10 mouse cellular contexts compared by ENCODE assay signal in genomic region chr1:34510575-34510981, GRCm38 (mm10). TPM values are rescaled to one million over a fixed set of nuclear protein-coding genes. Genes with fewer than 3 reads are reported as not detected.
A peak's percentile ranks its signal among the peaks of the same experiment; 100 is the strongest.
DNase-seq lines count a peak whose midpoint lies in the region; ATAC-seq and TF ChIP-seq lines count a peak whose summit lies in the region.
"Had no signal": no experiment of that assay in that cellular context is flagged by ENCODE, and none has a peak within 500 bp of the region (broad histone marks: within the 10 kb centered on the region; RNA-seq: fewer than 3 reads in every experiment).

No protein-coding gene starts in this region.

- H3ac ChIP-seq in myocyte (ENCODE audit: control insufficient read depth, insufficient read length), result no peak overlapping the region

- H3K4me3 ChIP-seq in kidney, embryonic 16.5 days (ENCODE audit: low read length), result peak overlapping the region; percentile 15; the same call in 1 of the 2 replicates
- no peak overlapping the region; the same call in 1 of the 2 replicates for H3K4me3 ChIP-seq in limb, embryonic 12.5 days (replicated peaks)
- H3K4me3 ChIP-seq in myocyte, result no peak overlapping the region

- intact Hi-C loops in left cerebral cortex, postnatal 4 days (cut with DNase I), result no loop called here

- H3K36me3 ChIP-seq in kidney, embryonic 16.5 days (ENCODE audit: insufficient read depth, low read length), result no peaks in the 10 kb centered on the region
- no peaks in the 10 kb centered on the region for H3K36me3 ChIP-seq in limb, embryonic 12.5 days
- no peaks in the 10 kb centered on the region for H3K36me3 ChIP-seq in myocyte (ENCODE audit: control insufficient read depth, insufficient read depth)

- 0 out of 2 replicates have a peak overlapping the region, but pooled peaks have one; percentile 22 for H3K9ac ChIP-seq in kidney, embryonic 16.5 days (replicated peaks; ENCODE audit: low read length)
- no peak overlapping the region for H3K9ac ChIP-seq in limb, embryonic 12.5 days (replicated peaks)

- peak; percentile 64; the same call in 1 of the 2 replicates for ATAC-seq in kidney, embryonic 16.5 days (ENCODE audit: low FRiP score, low TSS enrichment)
- no peak for ATAC-seq in limb, embryonic 12.5 days (ENCODE audit: insufficient number of reproducible peaks, insufficient read depth, low FRiP score, low TSS enrichment, low read depth)

- H3K27ac ChIP-seq in kidney, embryonic 16.5 days (ENCODE audit: low read length), result no peak overlapping the region
- peak overlapping the region; percentile 5; the same call in 1 of the 2 replicates for H3K27ac ChIP-seq in limb, embryonic 12.5 days

- WGBS in kidney, embryonic 16.5 days, result 4% methylated on average over 7 of the region's 7 CpGs
- 7% methylated on average over 7 of the region's 7 CpGs for WGBS in limb, embryonic 12.5 days

- peak overlapping the region; percentile 45 for H3K4me2 ChIP-seq in kidney, embryonic 16.5 days (replicated peaks; ENCODE audit: low read depth, low read length)
- peak overlapping the region; percentile 46 for H3K4me2 ChIP-seq in limb, embryonic 12.5 days
- H3K4me2 ChIP-seq in myocyte (ENCODE audit: low read depth), result peak overlapping the region; percentile 45

- TF ChIP-seq POLR2A in myocyte (IDR thresholded peaks at IDR 0.05; ENCODE audit: insufficient read length, low read depth), result no peak

- no peaks in the 10 kb centered on the region for H3K9me3 ChIP-seq in kidney, embryonic 16.5 days (ENCODE audit: low read length)
- no peaks in the 10 kb centered on the region for H3K9me3 ChIP-seq in limb, embryonic 12.5 days

- no peak for DNase-seq in kidney, postnatal 25 days
- DNase-seq in embryo, embryonic 11 days, result peak; percentile 22
- no peak for DNase-seq in left cerebral cortex, postnatal 4 days
- no peak for DNase-seq in gastrocnemius, adult 8-10 months (ENCODE audit: low spot score in 2 of 2)
- no peak for DNase-seq in left cerebral cortex, adult 11 months (ENCODE audit: low spot score)

- no peaks in the 10 kb centered on the region for H3K27me3 ChIP-seq in kidney, embryonic 16.5 days (ENCODE audit: insufficient read depth, low read length)
- no peaks in the 10 kb centered on the region for H3K27me3 ChIP-seq in limb, embryonic 12.5 days
- H3K27me3 ChIP-seq in myocyte (ENCODE audit: control insufficient read depth, insufficient read depth, insufficient read length), result no peaks in the 10 kb centered on the region

- no peaks in the 10 kb centered on the region for H3K79me2 ChIP-seq in myocyte (ENCODE audit: control insufficient read depth, insufficient read depth)

- H3K4me1 ChIP-seq in kidney, embryonic 16.5 days (ENCODE audit: insufficient read depth, low read length), result 0 out of 2 replicates have a peak, but pooled peaks cover 9% of the 10 kb centered on the region
- peaks cover 7% of the 10 kb centered on the region; the same call in 1 of the 2 replicates for H3K4me1 ChIP-seq in limb, embryonic 12.5 days (replicated peaks)

TF ChIP-seq in myocyte, 11 proteins besides CTCF, POLR2A, EP300 and RAD21:
- TF ChIP-seq MAX (IDR thresholded peaks at IDR 0.05; ENCODE audit: low read depth), result no peak
- TF ChIP-seq REST (IDR thresholded peaks at IDR 0.05; ENCODE audit: insufficient read depth, insufficient read length), result no peak
- TF ChIP-seq E2F4 (IDR thresholded peaks at IDR 0.05; ENCODE audit: insufficient read depth), result no peak

RNA-seq across cellular contexts. Expression of gene Prss39, which starts 12.4 kb away (rescaled TPM):
- not detected in 2 replicates for polyA plus RNA-seq in kidney, embryonic 16.5 days (2015; fragmentation: Nextera tagmentation; extraction: Ambion mirVana)
- polyA plus RNA-seq in limb, embryonic 12.5 days (2016; fragmentation: Nextera tagmentation; extraction: Ambion mirVana), result not detected in 2 replicates
- not detected for polyA plus RNA-seq in myocyte (2012; fragmentation: generic; extraction: Trizol)
- total RNA-seq in left cerebral cortex, postnatal 4 days (2021), result not detected
- not detected for total RNA-seq in gastrocnemius, adult 8-10 months (2022)
- polyA plus RNA-seq: brain, embryonic 14.5 days; neural tube, embryonic 11.5 days had no signal

RNA-seq across cellular contexts. Expression of gene Cfc1, which starts 24.9 kb away (rescaled TPM):
- 0.15 TPM in 1 of 2 replicates, not detected in the other for polyA plus RNA-seq in kidney, embryonic 16.5 days (2015; fragmentation: Nextera tagmentation; extraction: Ambion mirVana)
- polyA plus RNA-seq in limb, embryonic 12.5 days (2016; fragmentation: Nextera tagmentation; extraction: Ambion mirVana), result not detected in 2 replicates
- not detected for polyA plus RNA-seq in myocyte (2012; fragmentation: generic; extraction: Trizol)
- total RNA-seq in left cerebral cortex, postnatal 4 days (2021), result not detected
- total RNA-seq in gastrocnemius, adult 8-10 months (2022), result not detected
- polyA plus RNA-seq: neural tube, embryonic 11.5 days had no signal

RNA-seq across cellular contexts. Expression of gene Prss40, which starts 50.2 kb away (rescaled TPM):
- not detected in 2 replicates for polyA plus RNA-seq in kidney, embryonic 16.5 days (2015; fragmentation: Nextera tagmentation; extraction: Ambion mirVana)
- 0.13 TPM in 1 of 2 replicates, not detected in the other for polyA plus RNA-seq in limb, embryonic 12.5 days (2016; fragmentation: Nextera tagmentation; extraction: Ambion mirVana)
- polyA plus RNA-seq in myocyte (2012; fragmentation: generic; extraction: Trizol), result not detected
- total RNA-seq in left cerebral cortex, postnatal 4 days (2021), result not detected
- total RNA-seq in gastrocnemius, adult 8-10 months (2022), result not detected
- polyA plus RNA-seq: brain, embryonic 14.5 days; neural tube, embryonic 11.5 days had no signal

RNA-seq across cellular contexts. Expression of gene Ptpn18, which starts 51.0 kb away (rescaled TPM):
- polyA plus RNA-seq in kidney, embryonic 16.5 days (2015; fragmentation: Nextera tagmentation; extraction: Ambion mirVana), result 20.3 and 21.5 TPM in 2 replicates
- 10.8 and 13.4 TPM in 2 replicates for polyA plus RNA-seq in limb, embryonic 12.5 days (2016; fragmentation: Nextera tagmentation; extraction: Ambion mirVana)
- 0.05 TPM for polyA plus RNA-seq in myocyte (2012; fragmentation: generic; extraction: Trizol)
- 1 to 10 TPM; 3.4 to 4.0 TPM for total RNA-seq in left cerebral cortex, postnatal 4 days (2021)
- total RNA-seq in gastrocnemius, adult 8-10 months (2022), result 1 to 10 TPM in 3 of 4 experiments, under 1 TPM in 1; 0.73 to 3.7 (median 1.8) TPM
